Mouse (Mus musculus): ENCODE data around the gene Pnisr.

DNA sequence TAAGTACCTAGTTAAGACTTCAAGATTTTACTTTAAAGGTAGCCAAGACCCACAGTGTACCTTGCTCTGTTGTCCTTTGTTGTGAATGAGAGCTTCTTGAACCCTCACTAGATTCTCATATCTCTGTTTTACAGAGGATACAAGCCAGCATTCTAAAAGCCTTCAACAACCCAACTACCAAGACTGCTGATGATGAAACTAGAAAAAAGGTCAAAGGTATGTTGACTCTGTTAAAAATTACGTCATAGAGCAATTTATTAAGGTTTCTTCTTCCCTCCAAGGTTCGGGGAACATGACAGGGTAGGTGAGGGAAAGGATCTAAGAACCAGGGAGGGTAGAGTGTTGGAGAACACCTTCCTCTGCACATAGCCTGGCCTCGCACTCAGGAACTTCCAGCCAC is 36.8 kb upstream of the Pnisr start:
- TF ChIP-seq CTCF (IDR thresholded peaks at IDR 0.05; ENCODE audit: borderline replicate concordance, insufficient read depth, low read length) (no peak), POLR2A (IDR thresholded peaks at IDR 0.05; ENCODE audit: low read depth, low read length) (no peak)
